Mouse (Mus musculus) spleen, adult 18-20 months (tissue): ENCODE measurements around the gene Cited2.

Experiments
- DNase-seq, 2 experiments: peaks; one replicate each; pipeline ENCODE4 v3.0.0; 2022; ENCODE audit warnings: mixed read lengths in 2 of 2

Gene Cited2

DNA sequence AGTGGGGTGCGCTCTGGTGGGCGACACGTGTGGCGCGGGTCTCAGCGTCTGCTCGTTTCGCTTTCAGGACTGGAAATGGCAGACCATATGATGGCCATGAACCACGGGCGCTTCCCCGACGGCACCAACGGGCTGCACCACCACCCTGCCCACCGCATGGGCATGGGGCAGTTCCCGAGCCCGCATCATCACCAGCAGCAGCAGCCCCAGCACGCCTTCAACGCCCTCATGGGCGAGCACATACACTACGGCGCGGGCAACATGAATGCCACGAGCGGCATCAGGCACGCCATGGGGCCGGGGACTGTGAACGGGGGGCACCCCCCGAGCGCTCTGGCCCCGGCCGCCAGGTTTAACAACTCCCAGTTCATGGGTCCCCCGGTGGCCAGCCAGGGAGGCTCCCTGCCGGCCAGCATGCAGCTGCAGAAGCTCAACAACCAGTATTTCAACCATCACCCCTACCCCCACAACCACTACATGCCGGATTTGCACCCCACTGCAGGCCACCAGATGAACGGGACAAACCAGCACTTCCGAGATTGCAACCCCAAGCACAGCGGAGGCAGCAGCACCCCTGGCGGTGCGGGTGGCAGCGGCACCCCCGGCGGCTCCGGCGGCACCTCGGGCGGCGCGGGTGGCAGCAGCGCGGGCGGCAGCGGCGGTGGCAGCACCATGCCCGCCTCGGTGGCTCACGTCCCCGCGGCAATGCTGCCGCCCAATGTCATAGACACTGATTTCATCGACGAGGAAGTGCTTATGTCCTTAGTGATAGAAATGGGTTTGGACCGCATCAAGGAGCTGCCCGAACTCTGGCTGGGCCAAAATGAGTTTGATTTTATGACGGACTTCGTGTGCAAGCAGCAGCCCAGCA lies 1.1 kb downstream of the Cited2 start:
- peak; percentile 81 to 87 for DNase-seq

DNA sequence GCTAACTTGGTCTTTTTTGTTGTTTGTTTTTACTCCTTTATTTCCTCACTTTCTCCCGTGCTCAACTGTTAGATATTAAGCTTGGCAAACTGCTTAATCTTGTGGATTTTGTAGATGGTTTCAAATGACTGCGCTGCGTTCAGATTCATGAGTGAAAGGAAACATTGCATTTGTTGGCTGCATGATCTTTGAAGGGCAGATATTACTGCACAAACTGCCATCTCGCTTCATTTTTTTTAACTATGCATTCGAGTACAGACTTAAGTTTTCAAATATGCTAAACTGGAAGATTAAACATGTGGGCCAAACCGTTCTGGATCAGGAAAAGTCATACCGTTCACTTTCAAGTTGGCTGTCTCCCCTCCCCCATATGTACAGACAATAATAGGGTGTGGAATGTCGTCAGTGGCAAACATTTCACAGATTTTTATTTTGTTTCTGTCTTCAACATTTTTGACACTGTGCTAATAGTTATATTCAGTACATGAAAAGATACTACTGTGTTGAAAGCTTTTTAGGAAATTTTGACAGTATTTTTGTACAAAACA lies 2.1 kb downstream of the Cited2 start:
- no peak for DNase-seq

DNA sequence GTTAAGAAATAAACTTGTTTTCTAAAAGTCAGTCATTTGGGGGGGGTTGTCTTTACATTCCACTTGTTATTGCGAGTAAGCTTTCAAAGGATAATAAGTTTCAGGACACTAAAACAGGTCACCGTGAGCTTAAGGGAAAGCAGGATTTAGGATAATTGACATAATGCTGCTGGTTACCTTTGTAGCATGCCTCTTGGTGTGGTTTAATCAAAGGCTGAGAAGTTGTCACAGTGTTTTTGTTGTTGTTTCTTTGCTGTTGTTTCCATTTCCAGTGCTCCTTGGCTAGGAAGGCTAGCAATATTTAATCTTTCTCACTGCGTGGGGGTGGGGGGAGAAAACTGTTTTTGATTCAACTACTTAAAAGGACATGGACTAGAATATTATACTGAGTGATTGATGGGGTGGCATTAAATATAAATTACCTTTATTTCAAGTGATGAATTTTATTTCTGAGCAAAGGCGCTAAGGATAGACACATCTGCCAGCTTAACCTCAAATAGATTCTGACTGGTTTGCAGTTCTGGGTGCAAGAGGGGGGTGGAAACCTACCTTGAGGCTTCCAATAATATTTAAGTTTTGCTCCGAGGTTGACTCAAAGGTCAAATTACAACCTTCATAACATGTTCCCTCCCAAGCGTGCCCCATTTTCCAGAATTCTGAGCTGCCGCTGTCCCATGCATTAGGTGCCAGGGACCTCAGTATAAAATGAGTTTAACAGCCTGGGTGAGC lies 2.8 kb downstream of the Cited2 start:
- no peak for DNase-seq

DNA sequence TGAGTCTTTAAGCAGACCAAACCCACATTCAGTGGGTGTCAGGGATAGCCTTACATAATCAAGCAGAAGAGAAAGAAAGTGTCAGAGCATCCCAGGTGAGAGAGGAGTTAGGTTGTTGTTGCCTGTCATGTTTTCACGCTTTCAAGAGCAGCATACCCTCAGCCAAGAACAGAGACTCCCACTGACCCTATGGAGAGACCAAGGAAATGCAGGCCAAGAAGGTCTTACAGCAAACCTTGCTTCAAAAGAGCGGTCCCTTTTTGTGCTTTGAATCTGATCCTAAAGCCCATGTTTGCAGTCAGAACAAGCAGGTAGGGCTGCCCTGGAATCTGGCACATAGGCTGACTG lies 3.3 kb downstream of the Cited2 start:
- no peak for DNase-seq

DNA sequence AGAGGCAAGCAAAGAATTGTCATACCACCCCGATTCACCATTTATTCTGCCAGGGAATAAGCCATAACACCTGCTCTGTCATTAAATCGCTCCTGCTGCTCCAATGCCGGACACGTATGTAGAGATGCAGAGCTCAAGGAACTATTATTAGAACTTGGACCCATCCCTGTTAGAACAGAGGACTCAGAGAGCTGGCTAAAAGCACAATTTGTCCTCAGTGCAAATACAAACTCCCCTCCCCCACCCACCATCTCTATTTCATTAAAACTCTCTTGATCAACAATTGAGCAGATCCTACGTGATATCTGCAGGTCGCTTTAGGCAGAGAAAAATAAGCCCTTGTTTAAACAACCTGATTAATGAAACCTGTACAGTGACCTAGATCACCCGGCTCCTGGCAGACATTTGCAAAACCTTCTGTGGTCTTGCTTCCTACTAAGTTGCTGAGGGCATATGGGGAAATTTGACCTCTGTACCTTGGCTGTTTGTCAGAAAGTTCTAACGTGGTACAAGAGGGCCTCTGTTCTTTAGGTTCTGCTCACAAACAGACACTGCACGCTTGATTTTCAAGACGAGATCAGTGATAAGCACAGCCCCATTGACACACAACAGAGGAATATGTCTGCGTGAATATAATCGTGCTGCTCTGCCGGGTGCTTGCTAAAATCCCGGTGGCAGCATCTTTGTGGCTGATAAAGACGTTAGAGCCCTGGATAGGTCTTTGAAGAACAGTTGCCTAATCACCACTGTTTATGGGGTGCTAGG lies 4.3 kb downstream of the Cited2 start:
- no peak for DNase-seq

DNA sequence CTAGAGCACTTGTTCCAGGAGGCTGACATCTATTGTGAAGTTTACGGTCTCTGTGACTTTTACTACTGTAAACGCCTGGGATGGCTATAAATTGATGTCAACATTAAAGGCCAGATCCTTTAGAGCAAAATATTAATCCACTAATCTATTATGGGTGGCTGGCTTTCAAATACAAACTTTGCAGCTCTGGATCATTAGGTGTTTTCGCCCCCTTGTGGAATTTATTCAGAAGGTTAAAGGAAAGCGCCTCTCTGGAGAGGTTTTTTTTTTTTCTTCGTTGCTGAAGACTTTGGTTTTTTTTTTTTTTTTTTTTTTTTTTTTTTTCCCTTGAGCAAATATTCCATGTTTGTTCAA lies 4.9 kb downstream of the Cited2 start:
- DNase-seq, result no peak

DNA sequence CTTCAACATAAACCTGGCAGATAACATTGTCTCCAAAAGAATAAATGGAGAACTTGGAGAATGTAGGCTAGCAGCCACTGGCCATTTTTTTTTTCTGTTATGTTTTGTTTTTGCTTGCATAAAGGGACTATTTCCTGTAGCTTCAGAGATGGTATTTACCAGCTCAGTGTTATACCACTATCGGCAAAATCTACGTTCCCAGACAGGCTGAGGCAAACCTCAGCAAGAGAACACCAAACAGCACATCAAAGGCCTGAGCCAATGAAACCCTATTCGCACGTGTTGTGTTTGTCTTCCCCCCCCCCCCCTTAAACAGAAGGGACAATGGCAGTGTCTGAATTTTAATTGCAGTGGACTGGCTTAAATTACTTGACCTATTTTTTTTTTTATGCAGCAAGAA lies 5.7 kb downstream of the Cited2 start:
- no peak for DNase-seq

DNA sequence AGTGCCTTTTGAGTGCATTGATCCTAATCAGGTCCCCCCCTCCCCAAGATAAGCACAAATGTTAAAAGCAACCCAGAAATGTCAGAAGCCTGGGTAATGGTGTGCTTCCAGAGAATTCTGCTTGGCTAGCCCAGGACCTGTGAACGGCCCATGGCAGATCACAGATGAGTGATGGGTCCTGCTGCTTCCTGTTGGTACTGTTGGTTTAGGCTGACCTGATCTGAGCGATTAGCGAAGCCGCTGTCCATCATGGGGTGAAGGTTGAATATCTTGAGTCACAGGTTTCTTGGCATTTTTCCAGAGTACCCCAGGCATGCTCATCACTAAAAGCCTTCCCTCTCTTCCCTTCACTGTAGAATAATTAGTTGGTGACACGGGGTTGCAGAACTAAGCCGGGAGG lies 6.5 kb downstream of the Cited2 start:
- no peak for DNase-seq

DNA sequence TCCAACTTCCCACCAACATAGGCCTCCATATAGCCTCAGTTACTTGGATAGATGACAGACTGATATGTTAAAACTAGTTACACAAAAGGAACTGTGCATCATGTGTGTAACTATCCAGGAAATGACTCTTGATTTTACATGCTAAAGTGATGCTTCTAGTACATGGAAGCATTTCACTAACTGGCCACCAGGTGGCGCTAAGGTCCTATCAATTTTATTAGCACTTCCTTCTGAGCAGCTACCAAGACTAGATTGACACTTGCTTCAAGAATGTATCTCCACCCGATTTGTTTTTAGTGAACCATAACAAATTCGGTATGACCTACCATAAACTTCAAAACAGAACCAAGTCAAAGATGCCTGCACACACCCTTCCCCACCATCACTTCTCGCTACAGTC lies 10.0 kb downstream of the Cited2 start:
- peak; percentile 52 to 83 for DNase-seq

DNA sequence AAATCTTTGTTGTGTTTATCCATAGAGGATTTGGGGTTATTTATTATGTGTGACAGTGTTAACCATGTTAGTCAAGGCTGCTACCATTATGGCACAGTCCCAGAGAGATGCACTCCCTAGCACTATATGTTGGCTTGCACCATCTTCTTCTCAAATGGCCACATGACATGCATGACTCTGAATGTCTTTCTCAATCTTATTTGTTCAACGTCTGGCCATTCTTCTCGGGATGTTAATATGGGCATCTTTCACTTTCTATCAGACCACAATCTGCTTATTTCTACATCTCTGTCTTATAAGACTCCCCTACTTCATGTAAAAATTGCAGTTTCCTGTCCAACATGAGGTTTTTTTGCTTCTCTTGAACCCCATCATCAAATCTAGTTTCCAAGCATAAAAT lies 19.6 kb downstream of the Cited2 start:
- no peak for DNase-seq

DNA sequence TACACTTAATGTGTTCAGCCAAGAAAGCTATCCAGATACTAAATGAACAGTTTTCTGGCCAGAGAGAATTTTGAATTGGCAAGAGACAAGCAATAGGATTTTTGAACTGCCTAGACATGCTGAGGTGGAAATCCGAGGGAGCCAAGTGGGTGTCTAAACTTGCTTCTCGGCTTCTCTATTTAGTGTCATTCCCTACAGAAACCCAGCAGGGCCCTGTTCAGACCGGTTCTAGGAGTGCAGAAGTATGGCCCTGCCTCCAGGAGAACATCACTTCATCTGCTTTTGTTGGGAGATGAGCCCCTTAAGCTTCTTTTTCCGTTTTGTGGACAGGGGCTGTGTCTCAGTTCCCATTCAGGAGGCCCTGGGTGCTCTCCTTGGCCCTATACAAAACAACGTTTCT lies 29.5 kb downstream of the Cited2 start:
- no peak for DNase-seq

DNA sequence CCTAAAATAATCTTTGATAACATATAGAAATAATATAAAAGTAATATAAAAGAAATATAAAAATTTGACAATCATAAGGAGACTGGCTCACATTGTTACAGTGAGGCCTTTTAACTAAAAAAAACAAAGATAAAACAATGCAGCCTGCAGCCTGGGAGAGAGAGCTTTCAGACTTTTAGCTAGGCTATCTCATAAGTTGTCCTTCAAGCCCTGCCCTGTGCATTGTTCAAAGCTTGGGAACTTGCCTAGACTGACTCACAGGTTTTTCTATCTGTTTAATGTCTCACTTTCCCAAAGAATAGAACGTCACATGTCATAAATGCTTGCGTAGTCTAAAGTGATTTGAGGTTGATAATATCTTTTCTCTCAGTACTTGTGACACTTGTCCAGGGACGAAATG lies 36.8 kb downstream of the Cited2 start:
- DNase-seq, result no peak

DNA sequence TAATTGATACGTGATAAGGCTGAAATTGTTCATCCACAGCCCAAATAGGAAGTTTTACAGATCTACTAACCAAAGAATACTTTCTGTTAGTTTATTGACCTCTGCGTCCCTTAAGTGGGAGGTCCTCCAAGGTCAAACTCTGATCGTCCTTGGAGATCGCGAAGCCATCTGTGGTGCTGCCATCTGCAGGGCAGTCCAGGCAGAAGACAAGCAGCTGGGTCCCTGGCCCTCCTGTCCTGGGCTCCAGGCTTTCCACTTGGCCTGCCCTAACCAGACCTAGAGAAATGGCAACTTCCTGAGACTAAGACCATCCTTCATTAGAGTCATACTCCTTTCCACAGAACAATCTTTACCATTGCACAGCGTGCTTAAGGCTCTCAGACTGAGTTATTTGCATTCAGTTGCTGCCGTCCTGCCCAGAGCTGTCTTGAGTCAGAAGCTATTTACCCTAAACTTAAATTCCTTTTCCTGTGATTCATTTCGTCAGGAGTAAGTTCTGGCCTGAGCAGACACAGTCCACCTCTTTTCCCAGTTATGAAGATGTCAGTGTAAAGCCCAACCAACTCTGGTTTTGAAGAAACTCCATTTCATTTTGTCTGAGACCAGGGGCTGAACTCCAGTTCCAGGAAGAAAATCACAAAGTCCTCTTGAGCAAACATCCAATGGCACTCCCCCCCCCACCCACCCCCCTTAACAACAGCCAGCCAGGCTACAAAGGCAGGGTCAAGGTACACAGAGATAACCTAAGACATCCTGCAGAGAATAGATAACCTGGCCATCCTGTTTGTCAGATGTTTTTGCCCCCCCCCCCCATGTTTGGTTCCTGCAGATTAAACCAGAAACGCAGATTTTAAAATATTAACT lies 38.0 kb downstream of the Cited2 start:
- DNase-seq, result no peak

DNA sequence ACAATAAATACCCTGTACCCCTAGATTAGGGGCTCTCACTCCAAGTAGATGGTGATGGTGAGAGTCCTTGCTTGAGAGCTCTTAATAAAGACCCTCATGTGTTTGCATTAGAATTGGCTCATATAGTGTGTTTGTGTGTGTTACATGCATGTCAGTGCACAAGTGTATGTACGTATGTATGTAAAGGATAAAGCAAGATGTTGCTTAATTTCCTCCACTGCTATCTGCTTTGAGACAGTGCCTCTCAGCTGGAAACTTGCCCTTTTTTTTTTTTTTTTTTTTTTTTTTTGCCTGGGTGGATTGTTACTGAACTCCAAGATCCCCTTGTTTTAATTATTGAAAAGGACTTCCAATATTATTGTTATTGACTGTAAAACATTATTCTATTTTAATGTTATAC lies 38.6 kb downstream of the Cited2 start:
- DNase-seq, result no peak

DNA sequence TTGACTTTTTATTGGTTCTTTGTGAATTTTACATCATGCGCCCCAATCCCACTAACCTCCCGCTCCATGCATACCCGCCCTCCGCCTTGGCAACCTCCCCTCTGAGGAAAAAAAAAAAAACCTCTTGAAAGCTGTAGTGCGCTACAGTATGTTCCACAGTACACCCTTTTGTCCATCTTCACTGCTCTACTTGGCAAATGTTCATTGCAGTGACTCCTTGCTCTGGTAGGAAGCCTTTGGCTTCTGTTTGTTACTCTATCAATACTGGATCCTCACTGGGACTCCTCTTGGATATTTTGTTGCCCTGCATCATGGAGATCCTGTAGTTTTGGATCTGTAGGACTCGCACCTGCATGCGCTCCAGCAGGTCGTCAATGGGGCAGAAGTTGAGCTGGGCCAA lies 39.9 kb downstream of the Cited2 start:
- DNase-seq, result no peak

DNA sequence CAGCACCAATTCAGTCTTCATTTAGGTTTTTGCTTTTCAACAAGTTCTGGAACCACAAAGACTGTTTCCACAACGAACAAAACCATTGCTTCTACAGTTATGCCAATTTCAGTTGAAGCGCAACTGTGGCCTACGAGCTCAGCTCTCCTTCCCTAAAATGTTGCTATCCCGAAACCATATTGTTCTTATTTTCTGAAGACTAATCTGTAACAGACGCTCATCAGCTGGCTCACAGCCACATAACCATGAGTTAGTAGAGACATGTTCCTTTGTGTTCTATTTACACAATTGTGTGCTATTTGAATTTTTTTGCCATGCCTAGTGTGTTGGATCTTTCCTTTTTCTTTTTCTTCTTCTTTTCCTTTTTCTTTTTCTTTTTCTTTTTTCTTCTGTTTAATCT lies 46.8 kb downstream of the Cited2 start:
- no peak for DNase-seq

DNA sequence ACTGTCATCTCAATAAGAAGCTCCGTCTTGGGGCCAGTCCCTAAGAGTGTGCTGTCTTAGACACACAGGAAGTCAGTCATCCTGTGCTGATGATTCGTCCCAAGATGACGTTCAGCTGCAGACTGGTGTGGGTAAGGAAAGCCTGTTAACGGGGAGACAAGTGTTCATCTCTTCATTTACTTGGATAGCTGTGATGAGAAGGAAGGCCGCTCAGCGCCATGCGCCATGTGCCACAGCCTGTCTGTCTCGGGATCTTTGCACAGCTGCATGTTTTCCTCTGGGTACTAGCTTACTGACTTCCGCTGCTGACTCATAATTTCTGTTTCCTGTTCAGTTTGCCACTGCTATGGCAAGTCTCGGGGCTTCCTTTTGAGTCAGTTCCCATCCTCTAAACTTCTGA lies 49.3 kb downstream of the Cited2 start:
- peak; percentile 36 to 53 for DNase-seq

DNA sequence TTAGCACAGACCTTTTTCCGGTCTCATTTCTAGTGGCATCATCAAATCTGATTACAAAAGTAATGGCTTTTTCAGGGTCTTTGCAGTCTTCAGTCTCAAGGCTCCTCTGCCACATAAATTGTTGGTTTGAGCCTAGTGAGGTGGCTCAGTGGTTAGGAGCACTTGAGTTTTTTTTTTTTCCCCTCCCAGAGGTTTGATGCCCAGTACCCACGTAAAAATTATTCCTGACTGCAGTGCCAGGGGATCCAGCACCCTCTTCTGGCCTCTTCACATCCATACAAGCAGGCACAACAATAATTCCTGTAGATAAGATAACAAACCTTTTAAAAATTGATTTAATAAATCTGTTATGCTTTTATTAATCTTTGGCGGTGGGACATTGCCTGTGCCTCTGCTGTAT lies 51.3 kb downstream of the Cited2 start:
- DNase-seq, result no peak

DNA sequence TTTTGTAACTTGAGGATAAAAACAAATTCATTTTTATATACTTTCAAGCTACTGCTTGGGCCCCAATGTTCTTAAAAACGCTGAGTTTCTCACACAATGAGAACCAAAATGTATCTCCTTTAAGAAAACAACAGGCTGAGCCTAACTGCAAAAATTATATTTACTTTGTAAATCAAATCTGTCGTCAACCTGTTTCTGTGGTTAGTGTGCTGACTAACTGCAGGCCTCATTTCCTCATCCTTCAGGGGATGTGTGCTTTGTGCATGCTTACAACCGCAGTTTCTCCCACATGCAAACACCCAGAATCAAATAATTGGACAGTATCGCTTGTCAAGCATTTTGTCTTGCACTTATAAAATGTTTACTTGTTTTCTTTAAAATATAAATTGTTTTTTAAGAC lies 52.1 kb downstream of the Cited2 start:
- DNase-seq, result no peak
